Mouse (Mus musculus) splenic B cell, adult 2 months (primary cell): ENCODE results near the gene Ceacam1.
"Not testable (repeated sequence)": the region's sequence is repeated elsewhere in the genome, so short reads cannot be mapped to it uniquely, and the experiment has no call there.

Experiments
- DNase-seq: peaks from one replicate; pipeline ENCODE4 v3.0.0-alpha.2; 2011; ENCODE audit warnings: low read depth, low spot score
- H3K27me3 ChIP-seq: 2 replicates; pipeline ENCODE4 v1.6.1; 2012; ENCODE audit warnings: mild to moderate bottlenecking, low read length, moderate library complexity, mixed read lengths; ENCODE audit not compliant: control insufficient read depth, poor library complexity, insufficient read depth, severe bottlenecking
- H3K36me3 ChIP-seq: 2 replicates; pipeline ENCODE4 v1.6.1; 2012; ENCODE audit warnings: mild to moderate bottlenecking, low read length, moderate library complexity, mixed read lengths; ENCODE audit not compliant: control insufficient read depth, poor library complexity, insufficient read depth, severe bottlenecking

The Ceacam1 gene

GRCm38 (mm10) chr7:25433007-25433541 is 44.3 kb downstream of the Ceacam1 start:
- Histone ChIP-seq H3K27me3 (no peaks in the 10 kb centered on the region), H3K36me3 (no peaks in the 10 kb centered on the region)
- DNase-seq, result peak; percentile 75

GRCm38 (mm10) chr7:25432381-25432780 is 45.0 kb downstream of the Ceacam1 start:
- no peak for DNase-seq
- Histone ChIP-seq H3K27me3 (no peaks in the 10 kb centered on the region), H3K36me3 (no peaks in the 10 kb centered on the region)

- no peak for DNase-seq
- Histone ChIP-seq H3K27me3 (no peaks in the 10 kb centered on the region), H3K36me3 (no peaks in the 10 kb centered on the region)
Observed at GRCm38 (mm10) chr7:25429886-25430784, 47.3 kb downstream of the Ceacam1 start.

GRCm38 (mm10) chr7:25428321-25428720 is 49.1 kb downstream of the Ceacam1 start:
- Histone ChIP-seq H3K36me3 (no peaks in the 10 kb centered on the region), H3K27me3 (no peaks in the 10 kb centered on the region)
- no peak for DNase-seq

GRCm38 (mm10) chr7:25427144-25427543 is 50.3 kb downstream of the Ceacam1 start:
- no peak for DNase-seq

GRCm38 (mm10) chr7:25426380-25426779 is 51.0 kb downstream of the Ceacam1 start:
- not testable (repeated sequence) for H3K36me3 ChIP-seq, DNase-seq, H3K27me3 ChIP-seq

More at GRCm38 (mm10) chr7:25427144-25427543, 50.3 kb downstream of the Ceacam1 start:
- no peaks in the 10 kb centered on the region for H3K36me3 ChIP-seq
- H3K27me3 ChIP-seq, result no peaks in the 10 kb centered on the region

- peak; percentile 93 for DNase-seq
- Histone ChIP-seq H3K27me3 (no peaks in the 10 kb centered on the region), H3K36me3 (no peaks in the 10 kb centered on the region)
Observed at GRCm38 (mm10) chr7:25424429-25424828, 53.0 kb downstream of the Ceacam1 start.

- no peak for DNase-seq
- H3K27me3 ChIP-seq, result no peaks in the 10 kb centered on the region
- H3K36me3 ChIP-seq, result no peaks in the 10 kb centered on the region
Observed at GRCm38 (mm10) chr7:25422286-25422841, 55.0 kb downstream of the Ceacam1 start.

GRCm38 (mm10) chr7:25419943-25420342 is 57.5 kb downstream of the Ceacam1 start:
- no peaks in the 10 kb centered on the region for H3K36me3 ChIP-seq
- no peak for DNase-seq
- H3K27me3 ChIP-seq, result no peaks in the 10 kb centered on the region

GRCm38 (mm10) chr7:25419536-25419935 is 57.9 kb downstream of the Ceacam1 start:
- H3K36me3 ChIP-seq, result no peaks in the 10 kb centered on the region
- no peak for DNase-seq
- no peaks in the 10 kb centered on the region for H3K27me3 ChIP-seq

- Histone ChIP-seq H3K27me3 (no peaks in the 10 kb centered on the region), H3K36me3 (no peaks in the 10 kb centered on the region)
- peak; percentile 77 for DNase-seq
Observed at GRCm38 (mm10) chr7:25417597-25417996, 59.8 kb downstream of the Ceacam1 start.

GRCm38 (mm10) chr7:25412833-25413441 is 64.5 kb downstream of the Ceacam1 start, which contains the start of gene Cxcl17:
Gene Cxcl17, minus strand, starts transcription at chr7:25412886.
- no peak for DNase-seq
- Histone ChIP-seq H3K36me3 (no peaks in the 10 kb centered on the region), H3K27me3 (no peaks in the 10 kb centered on the region)

GRCm38 (mm10) chr7:25411861-25412260 is 65.5 kb downstream of the Ceacam1 start:
- Histone ChIP-seq H3K27me3 (no peaks in the 10 kb centered on the region), H3K36me3 (no peaks in the 10 kb centered on the region)
- DNase-seq, result no peak
